Mouse (Mus musculus): ENCODE measurements around the gene Tbxas1. TPM values are rescaled to one million over a fixed set of nuclear protein-coding genes. Genes with fewer than 3 reads are reported as not detected.

Gene Tbxas1
- polyA plus RNA-seq, 2 experiments = 4.5 to 6.3 TPM

DNA sequence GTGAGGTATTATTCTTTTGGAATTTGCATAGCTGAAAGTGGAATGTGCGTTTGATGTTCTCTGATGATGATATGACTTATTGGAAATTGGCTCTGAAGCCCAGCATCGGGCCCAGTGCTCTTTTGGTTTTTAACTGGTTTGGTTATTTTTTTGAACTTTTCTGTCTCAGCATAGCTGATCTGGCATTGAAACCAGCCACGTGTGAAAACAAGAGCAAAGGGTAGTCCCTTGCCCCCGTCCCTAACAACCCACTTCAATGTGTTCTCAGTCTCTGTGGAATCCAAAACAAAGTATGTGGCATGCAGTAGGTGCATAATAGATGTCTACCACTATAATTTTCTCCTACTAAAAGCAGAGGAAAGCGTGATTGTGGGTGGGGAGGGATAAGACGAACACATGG lies 44.9 kb downstream of the Tbxas1 start:
- peak overlapping the region; percentile 69 for H3K4me2 ChIP-seq (ENCODE audit: low read depth)
- no peaks in the 10 kb centered on the region for H3K9me3 ChIP-seq (ENCODE audit: control insufficient read depth, low read length)
- peak overlapping the region; percentile 99 for H3K27ac ChIP-seq
- H3K9ac ChIP-seq (replicated peaks) = peak overlapping the region; percentile 65
- H3K27me3 ChIP-seq (ENCODE audit: control insufficient read depth, insufficient read depth, low read length) = no peaks in the 10 kb centered on the region
- ATAC-seq (ENCODE audit: insufficient read depth) = no peak
- no peaks in the 10 kb centered on the region for H3K36me3 ChIP-seq (replicated peaks; ENCODE audit: control insufficient read depth, insufficient read depth, low read depth)
- DNase-seq (ENCODE audit: low read depth in 3 of 3, low spot score in 3 of 3) = no peak
- 76% methylated on average over 6 of the region's 6 CpGs for WGBS (ENCODE audit: insufficient replicate concordance)
- TF ChIP-seq EP300 (IDR thresholded peaks at IDR 0.05; ENCODE audit: low read depth) (no peak), CTCF (IDR thresholded peaks at IDR 0.05; ENCODE audit: low read depth) (no peak)
- H3K4me3 ChIP-seq (ENCODE audit: insufficient read depth in 1 of 2, low read depth in 2 of 2, low read length in 2 of 2) = peak overlapping the region in 1 of 2 experiments; percentile 1; a peak in 1 of 4 replicates
- H3K4me1 ChIP-seq (replicated peaks; ENCODE audit: control insufficient read depth in 2 of 2, insufficient read depth in 2 of 2, low read length in 1 of 2) = peaks cover 98 to 100% of the 10 kb centered on the region in 2 experiments

DNA sequence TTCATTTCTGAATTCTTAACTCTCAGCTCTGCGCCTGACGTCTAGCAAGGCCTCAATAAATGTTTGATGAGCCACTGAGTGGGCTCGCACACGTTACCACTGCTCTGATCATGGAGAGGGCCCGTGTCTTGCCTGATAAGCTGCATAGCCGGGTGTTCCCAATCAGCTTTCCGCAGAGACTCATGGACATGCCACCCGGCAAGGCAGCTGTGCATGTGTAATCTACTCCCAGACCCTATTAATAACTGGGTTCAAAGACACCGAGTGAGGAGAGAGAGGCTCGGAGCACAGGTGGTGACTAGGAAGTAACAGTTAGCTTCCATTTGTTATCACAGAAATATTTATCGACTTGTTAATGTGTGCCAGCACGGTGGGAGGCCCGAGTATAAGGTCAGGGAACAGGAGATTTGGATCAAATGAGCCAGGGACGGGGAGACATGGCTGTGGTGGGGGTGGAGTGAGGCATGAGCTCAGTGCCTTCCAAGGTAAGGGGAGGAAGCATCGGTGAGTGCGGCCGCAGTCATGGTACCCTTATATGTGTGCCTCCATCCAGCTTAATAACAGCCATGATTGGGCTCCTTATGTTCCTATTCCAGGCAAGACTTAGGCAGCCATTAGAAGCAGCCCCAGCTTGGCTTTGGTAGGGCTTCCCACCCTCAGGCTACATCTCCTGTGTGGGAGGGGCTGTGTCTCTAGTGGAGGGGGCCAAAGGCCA lies 46.0 kb downstream of the Tbxas1 start:
- TF ChIP-seq CTCF (IDR thresholded peaks at IDR 0.05; ENCODE audit: low read depth) = no peak
- TF ChIP-seq EP300 (IDR thresholded peaks at IDR 0.05; ENCODE audit: low read depth) = peak; percentile 95
- H3K36me3 ChIP-seq (replicated peaks; ENCODE audit: control insufficient read depth, insufficient read depth, low read depth) = no peaks in the 10 kb centered on the region
- WGBS (ENCODE audit: insufficient replicate concordance) = 27% methylated on average over 17 of the region's 17 CpGs
- ATAC-seq (ENCODE audit: insufficient read depth) (peak; percentile 62), DNase-seq (ENCODE audit: low read depth in 3 of 3, low spot score in 3 of 3) (peak; percentile 80 to 86 (median 84))
- H3K9me3 ChIP-seq (ENCODE audit: control insufficient read depth, low read length) = no peaks in the 10 kb centered on the region
- H3K4me2 ChIP-seq (ENCODE audit: low read depth) = peak overlapping the region; percentile 69
- peaks cover 96 to 97% of the 10 kb centered on the region in 2 experiments for H3K4me1 ChIP-seq (replicated peaks; ENCODE audit: control insufficient read depth in 2 of 2, insufficient read depth in 2 of 2, low read length in 1 of 2)
- H3K9ac ChIP-seq (replicated peaks) = peak overlapping the region; percentile 65
- H3K4me3 ChIP-seq (ENCODE audit: insufficient read depth in 1 of 2, low read depth in 2 of 2, low read length in 2 of 2) = peak overlapping the region; percentile 17 to 34
- H3K27ac ChIP-seq = peak overlapping the region; percentile 99
- no peaks in the 10 kb centered on the region for H3K27me3 ChIP-seq (ENCODE audit: control insufficient read depth, insufficient read depth, low read length)

DNA sequence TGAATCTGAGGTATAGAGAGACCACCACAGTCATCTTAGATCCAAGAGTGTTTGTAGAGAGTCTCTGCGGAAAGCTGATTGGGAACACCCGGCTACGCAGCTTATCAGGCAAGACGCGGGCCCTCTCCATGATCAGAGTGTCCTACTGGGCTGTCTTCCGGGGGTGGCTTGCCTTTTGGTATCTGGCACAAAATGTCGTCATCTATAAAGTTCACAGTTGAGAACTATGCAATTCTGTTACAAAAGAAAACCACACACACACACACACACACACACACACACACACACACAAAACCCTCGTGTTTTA lies 46.6 kb downstream of the Tbxas1 start:
- Histone ChIP-seq H3K4me3 (ENCODE audit: insufficient read depth in 1 of 2, low read depth in 2 of 2, low read length in 2 of 2) (peak overlapping the region in 1 of 2 experiments; percentile 17; a peak in 2 of 4 replicates), H3K9me3 (ENCODE audit: control insufficient read depth, low read length) (no peaks in the 10 kb centered on the region)
- peak in 1 of 3 experiments; percentile 69 for DNase-seq (ENCODE audit: low read depth in 3 of 3, low spot score in 3 of 3)

GRCm38 (mm10) chr6:38922517-38922916 lies 47.3 kb downstream of the Tbxas1 start:
- H3K27ac ChIP-seq = peak overlapping the region; percentile 99
- no peak for ATAC-seq (ENCODE audit: insufficient read depth)
- peak overlapping the region; percentile 69 for H3K4me2 ChIP-seq (ENCODE audit: low read depth)
- WGBS (ENCODE audit: insufficient replicate concordance) = 43% methylated on average over 2 of the region's 2 CpGs
- peak overlapping the region; percentile 65 for H3K9ac ChIP-seq (replicated peaks)
- H3K27me3 ChIP-seq (ENCODE audit: control insufficient read depth, insufficient read depth, low read length) = no peaks in the 10 kb centered on the region
- peaks cover 83 to 92% of the 10 kb centered on the region in 2 experiments for H3K4me1 ChIP-seq (replicated peaks; ENCODE audit: control insufficient read depth in 2 of 2, insufficient read depth in 2 of 2, low read length in 1 of 2)
- no peak overlapping the region for H3K4me3 ChIP-seq (ENCODE audit: insufficient read depth in 1 of 2, low read depth in 2 of 2, low read length in 2 of 2)
- no peak for TF ChIP-seq EP300 (IDR thresholded peaks at IDR 0.05; ENCODE audit: low read depth)
- no peak for TF ChIP-seq CTCF (IDR thresholded peaks at IDR 0.05; ENCODE audit: low read depth)
- no peak for DNase-seq (ENCODE audit: low read depth in 3 of 3, low spot score in 3 of 3)
- H3K9me3 ChIP-seq (ENCODE audit: control insufficient read depth, low read length) = no peaks in the 10 kb centered on the region
- H3K36me3 ChIP-seq (replicated peaks; ENCODE audit: control insufficient read depth, insufficient read depth, low read depth) = no peaks in the 10 kb centered on the region

More for the DNA sequence above, 46.6 kb downstream of the Tbxas1 start:
- peak overlapping the region; percentile 99 for H3K27ac ChIP-seq
- peak; percentile 41; the same call in 1 of the 2 replicates for ATAC-seq (ENCODE audit: insufficient read depth)
- no peaks in the 10 kb centered on the region for H3K27me3 ChIP-seq (ENCODE audit: control insufficient read depth, insufficient read depth, low read length)
- H3K4me1 ChIP-seq (replicated peaks; ENCODE audit: control insufficient read depth in 2 of 2, insufficient read depth in 2 of 2, low read length in 1 of 2) = peaks cover 91 to 97% of the 10 kb centered on the region in 2 experiments
- TF ChIP-seq CTCF (IDR thresholded peaks at IDR 0.05; ENCODE audit: low read depth) = no peak
- TF ChIP-seq EP300 (IDR thresholded peaks at IDR 0.05; ENCODE audit: low read depth) = peak; percentile 52
- H3K36me3 ChIP-seq (replicated peaks; ENCODE audit: control insufficient read depth, insufficient read depth, low read depth) = no peaks in the 10 kb centered on the region
- peak overlapping the region; percentile 65 for H3K9ac ChIP-seq (replicated peaks)
- H3K4me2 ChIP-seq (ENCODE audit: low read depth) = peak overlapping the region; percentile 69
- WGBS (ENCODE audit: insufficient replicate concordance) = 20% methylated on average over 8 of the region's 8 CpGs

DNA sequence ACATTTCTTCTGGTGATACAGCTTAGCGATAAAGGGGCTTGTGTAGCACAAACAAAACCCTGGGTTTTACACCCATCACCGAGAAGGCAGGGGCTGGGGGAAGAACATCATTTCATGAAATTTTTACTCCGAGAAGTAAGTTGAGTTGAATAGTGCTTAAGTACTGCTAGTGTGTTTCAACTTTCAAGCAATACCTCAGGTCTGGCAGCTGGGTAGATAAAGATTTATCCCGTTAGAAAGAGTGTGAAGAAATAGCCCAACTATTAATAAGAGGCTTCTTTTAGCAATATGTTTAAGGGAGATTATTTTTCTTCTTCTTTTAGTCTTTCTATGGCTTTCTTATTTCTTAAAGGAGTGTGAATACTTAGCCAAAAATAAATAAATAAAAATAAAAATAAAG lies 48.2 kb downstream of the Tbxas1 start:
- Histone ChIP-seq H3K36me3 (replicated peaks; ENCODE audit: control insufficient read depth, insufficient read depth, low read depth) (no peaks in the 10 kb centered on the region), H3K27ac (peak overlapping the region; percentile 99), H3K4me1 (replicated peaks; ENCODE audit: control insufficient read depth in 2 of 2, insufficient read depth in 2 of 2, low read length in 1 of 2) (peaks cover 74 to 86% of the 10 kb centered on the region in 2 experiments), H3K9ac (replicated peaks) (peak overlapping the region; percentile 65), H3K4me3 (ENCODE audit: insufficient read depth in 1 of 2, low read depth in 2 of 2, low read length in 2 of 2) (no peak overlapping the region), H3K9me3 (ENCODE audit: control insufficient read depth, low read length) (no peaks in the 10 kb centered on the region), H3K4me2 (ENCODE audit: low read depth) (peak overlapping the region; percentile 70), H3K27me3 (ENCODE audit: control insufficient read depth, insufficient read depth, low read length) (no peaks in the 10 kb centered on the region)
- no peak for TF ChIP-seq EP300 (IDR thresholded peaks at IDR 0.05; ENCODE audit: low read depth)
- no peak for TF ChIP-seq CTCF (IDR thresholded peaks at IDR 0.05; ENCODE audit: low read depth)
- WGBS (ENCODE audit: insufficient replicate concordance) = 41% methylated on average over 4 of the region's 4 CpGs
- ATAC-seq (ENCODE audit: insufficient read depth) = no peak
- no peak for DNase-seq (ENCODE audit: low read depth in 3 of 3, low spot score in 3 of 3)

Measured in liver, embryonic 14.5 days (tissue).